16 mouse cellular contexts compared by ENCODE assay signal in the genomic region with DNA sequence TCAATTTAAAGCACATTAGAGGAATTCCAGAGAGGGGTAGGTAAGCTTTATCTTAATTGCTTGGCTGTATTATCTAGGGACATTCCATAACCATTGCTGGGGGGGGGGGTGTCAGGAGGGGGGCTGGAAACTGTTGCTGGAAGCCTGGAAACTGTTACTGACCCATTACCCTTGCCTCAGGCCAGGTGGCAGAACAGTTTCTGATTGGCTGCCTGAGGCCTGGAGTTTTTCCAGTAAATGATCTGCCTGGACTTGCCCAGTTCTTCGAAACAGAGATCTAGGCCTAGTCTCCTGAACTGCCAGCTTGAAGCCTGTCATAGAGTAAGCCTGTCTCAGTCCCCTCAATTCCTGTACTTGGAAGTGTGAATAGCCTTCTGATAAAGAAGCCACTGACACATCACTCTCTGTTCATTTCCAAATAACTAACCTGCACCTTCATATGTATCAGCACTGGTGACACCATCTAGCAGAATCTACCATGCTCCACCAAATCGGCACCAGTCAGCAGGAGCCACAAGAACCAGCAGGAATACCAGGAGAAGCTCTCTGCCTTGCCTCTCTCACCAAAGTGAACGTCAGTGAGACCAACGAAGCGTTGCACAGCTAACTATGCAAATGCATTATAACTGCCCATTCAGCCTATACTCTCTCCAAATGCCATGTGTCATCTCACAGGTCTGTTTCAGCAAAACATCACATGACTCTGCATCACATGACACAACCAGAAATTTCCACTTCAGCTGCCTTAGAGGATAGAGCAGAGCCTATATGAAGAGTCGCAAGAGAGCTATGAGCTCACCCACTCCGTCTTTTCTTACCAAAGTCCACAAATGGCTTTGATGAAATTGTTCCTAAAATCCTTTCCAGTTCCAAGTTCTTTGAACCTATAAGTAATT.
A peak's percentile ranks its signal among the peaks of the same experiment; 100 is the strongest.
DNase-seq lines count a peak whose midpoint lies in the region; ATAC-seq and TF ChIP-seq lines count a peak whose summit lies in the region.
"Had no signal": no experiment of that assay in that cellular context is flagged by ENCODE, and none has a peak within 500 bp of the region (broad histone marks: within the 10 kb centered on the region; RNA-seq: fewer than 3 reads in every experiment).

No protein-coding gene starts in this region.

- H3ac ChIP-seq in myocyte (ENCODE audit: control insufficient read depth, insufficient read length): no peak overlapping the region

- peaks cover 4% of the 10 kb centered on the region; the same call in 1 of the 2 replicates for H3K9me3 ChIP-seq in heart, embryonic 12.5 days (replicated peaks)
- no peaks in the 10 kb centered on the region for H3K9me3 ChIP-seq in heart, embryonic 11.5 days (replicated peaks; ENCODE audit: control insufficient read depth, low read length)
- H3K9me3 ChIP-seq in lung, embryonic 14.5 days (ENCODE audit: low read depth, low read length): no peaks in the 10 kb centered on the region
- no peaks in the 10 kb centered on the region for H3K9me3 ChIP-seq in hindbrain, embryonic 13.5 days
- H3K9me3 ChIP-seq: hindbrain, embryonic 12.5 days; midbrain, embryonic 10.5 days had no signal

- no peak for TF ChIP-seq CTCF in lung, embryonic 14.5 days (IDR thresholded peaks at IDR 0.05; ENCODE audit: low read depth)
- TF ChIP-seq CTCF in lung, adult 2 months (IDR thresholded peaks at IDR 0.05; ENCODE audit: insufficient read depth, low read length): no peak

- H3K4me2 ChIP-seq in heart, embryonic 12.5 days: no peak overlapping the region
- H3K4me2 ChIP-seq in heart, embryonic 11.5 days: no peak overlapping the region
- no peak overlapping the region for H3K4me2 ChIP-seq in lung, embryonic 14.5 days
- H3K4me2 ChIP-seq in myocyte (ENCODE audit: low read depth): no peak overlapping the region
- no peak overlapping the region for H3K4me2 ChIP-seq in hindbrain, embryonic 13.5 days
- H3K4me2 ChIP-seq: hindbrain, embryonic 12.5 days had no signal

- no peak for ATAC-seq in heart, embryonic 12.5 days (ENCODE audit: insufficient number of reproducible peaks, low FRiP score)
- no peak for ATAC-seq in heart, embryonic 11.5 days (replicated peaks; ENCODE audit: insufficient number of reproducible peaks, low FRiP score, low TSS enrichment)
- no peak for ATAC-seq in lung, embryonic 14.5 days (ENCODE audit: insufficient read depth)
- ATAC-seq in hindbrain, embryonic 13.5 days (ENCODE audit: low FRiP score): no peak

- H3K27ac ChIP-seq in heart, embryonic 12.5 days (ENCODE audit: poor library complexity, severe bottlenecking): peak overlapping the region; percentile 51
- no peak overlapping the region for H3K27ac ChIP-seq in heart, embryonic 11.5 days (ENCODE audit: low read depth, low read length)
- no peak overlapping the region for H3K27ac ChIP-seq in lung, embryonic 14.5 days (ENCODE audit: low read depth)
- no peak overlapping the region for H3K27ac ChIP-seq in hindbrain, embryonic 13.5 days
- H3K27ac ChIP-seq: hindbrain, embryonic 12.5 days; midbrain, embryonic 10.5 days had no signal

- 84% methylated on average over 7 of the region's 7 CpGs for WGBS in heart, embryonic 12.5 days
- WGBS in heart, embryonic 11.5 days (ENCODE audit: insufficient replicate concordance): 83% methylated on average over 7 of the region's 7 CpGs
- WGBS in lung, embryonic 14.5 days: 84% methylated on average over 7 of the region's 7 CpGs
- WGBS in lung, adult 2 months: 89% methylated on average over 7 of the region's 7 CpGs
- 84% methylated on average over 7 of the region's 7 CpGs for WGBS in hindbrain, embryonic 13.5 days

- no peaks in the 10 kb centered on the region for H3K79me2 ChIP-seq in myocyte (ENCODE audit: control insufficient read depth, insufficient read depth)

- no peak for TF ChIP-seq POLR2A in lung, adult 2 months (IDR thresholded peaks at IDR 0.05; ENCODE audit: borderline replicate concordance, extremely low read depth, low read depth, low read length)
- TF ChIP-seq POLR2A in myocyte (IDR thresholded peaks at IDR 0.05; ENCODE audit: insufficient read length, low read depth): no peak

- H3K4me3 ChIP-seq in heart, embryonic 12.5 days: no peak overlapping the region
- H3K4me3 ChIP-seq in heart, embryonic 11.5 days (ENCODE audit: low read depth, low read length): no peak overlapping the region
- H3K4me3 ChIP-seq in lung, embryonic 14.5 days (ENCODE audit: low read depth, low read length): no peak overlapping the region
- H3K4me3 ChIP-seq in lung, adult 2 months (replicated peaks; ENCODE audit: extremely low read depth, low read depth, low read length): no peak overlapping the region
- H3K4me3 ChIP-seq in myocyte: no peak overlapping the region
- no peak overlapping the region for H3K4me3 ChIP-seq in hindbrain, embryonic 13.5 days
- H3K4me3 ChIP-seq: hindbrain, embryonic 12.5 days; midbrain, embryonic 10.5 days had no signal

- H3K4me1 ChIP-seq in heart, embryonic 12.5 days (replicated peaks): peaks cover 18% of the 10 kb centered on the region
- 0 out of 2 replicates have a peak, but pooled peaks cover 7% of the 10 kb centered on the region for H3K4me1 ChIP-seq in heart, embryonic 11.5 days (ENCODE audit: control insufficient read depth, insufficient read depth, low read length)
- H3K4me1 ChIP-seq in lung, embryonic 14.5 days (ENCODE audit: insufficient read depth): no peaks in the 10 kb centered on the region
- no peaks in the 10 kb centered on the region for H3K4me1 ChIP-seq in lung, adult 2 months (ENCODE audit: control insufficient read depth, insufficient read depth, low read length)
- peaks cover 15% of the 10 kb centered on the region for H3K4me1 ChIP-seq in hindbrain, embryonic 13.5 days (replicated peaks)

- H3K9ac ChIP-seq in heart, embryonic 12.5 days: no peak overlapping the region
- H3K9ac ChIP-seq in heart, embryonic 11.5 days (ENCODE audit: low read depth, low read length): no peak overlapping the region
- H3K9ac ChIP-seq in lung, embryonic 14.5 days: no peak overlapping the region
- H3K9ac ChIP-seq in hindbrain, embryonic 13.5 days: no peak overlapping the region
- H3K9ac ChIP-seq: hindbrain, embryonic 12.5 days had no signal

- peak; percentile 17 for DNase-seq in lung, embryonic 14.5 days
- no peak for DNase-seq in lung, adult 2 months
- DNase-seq in ZHBTc4 (ENCODE audit: low read depth, low spot score): peak; percentile 27
- no peak for DNase-seq in urinary bladder, adult 2 months (ENCODE audit: low spot score)
- DNase-seq: cerebellum, postnatal 25 days; gastrocnemius, postnatal 36 days; kidney, adult 18-20 months; layer of hippocampus, postnatal 36 days; lung, postnatal 36 days; thymus, postnatal 36 days had no signal

- H3K36me3 ChIP-seq in heart, embryonic 12.5 days: no peaks in the 10 kb centered on the region
- H3K36me3 ChIP-seq in heart, embryonic 11.5 days (ENCODE audit: control insufficient read depth, insufficient read depth, low read length): no peaks in the 10 kb centered on the region
- no peaks in the 10 kb centered on the region for H3K36me3 ChIP-seq in lung, embryonic 14.5 days (ENCODE audit: insufficient read depth)
- no peaks in the 10 kb centered on the region for H3K36me3 ChIP-seq in myocyte (ENCODE audit: control insufficient read depth, insufficient read depth)
- H3K36me3 ChIP-seq in hindbrain, embryonic 13.5 days: no peaks in the 10 kb centered on the region
- H3K36me3 ChIP-seq: hindbrain, embryonic 12.5 days; midbrain, embryonic 10.5 days had no signal

- no peaks in the 10 kb centered on the region for H3K27me3 ChIP-seq in heart, embryonic 12.5 days (replicated peaks)
- no peaks in the 10 kb centered on the region for H3K27me3 ChIP-seq in heart, embryonic 11.5 days (ENCODE audit: control insufficient read depth, insufficient read depth, low read length)
- no peaks in the 10 kb centered on the region for H3K27me3 ChIP-seq in lung, embryonic 14.5 days (ENCODE audit: insufficient read depth, low read length)
- no peaks in the 10 kb centered on the region for H3K27me3 ChIP-seq in myocyte (ENCODE audit: control insufficient read depth, insufficient read depth, insufficient read length)
- no peaks in the 10 kb centered on the region for H3K27me3 ChIP-seq in hindbrain, embryonic 13.5 days
- H3K27me3 ChIP-seq: hindbrain, embryonic 12.5 days had no signal

TF ChIP-seq in myocyte, 11 proteins besides CTCF, POLR2A, EP300 and RAD21:
- TF ChIP-seq USF1 (IDR thresholded peaks at IDR 0.05; ENCODE audit: low read depth): peak; percentile 30
- TF ChIP-seq SRF (IDR thresholded peaks at IDR 0.05; ENCODE audit: control insufficient read depth, insufficient read length, low read depth): no peak
- TF ChIP-seq REST (IDR thresholded peaks at IDR 0.05; ENCODE audit: insufficient read depth, insufficient read length): no peak
- TF ChIP-seq MYOD1 (IDR thresholded peaks at IDR 0.05; ENCODE audit: control insufficient read depth in 1 of 3, insufficient read length in 2 of 3, low read depth in 2 of 3): no peak

Comparison
In these comparisons a context has a peak if more than half of its experiments do, and no peak if none do; other contexts are left out.
1. DNase-seq: peak in lung, embryonic 14.5 days (single experiment) and ZHBTc4 (single experiment); none in lung, adult 2 months (single experiment) and urinary bladder, adult 2 months (single experiment).